Mouse (Mus musculus): Measurements from ENCODE around the gene Zzz3. TPM values are rescaled to one million over a fixed set of nuclear protein-coding genes. Genes with fewer than 3 reads are reported as not detected.

The Zzz3 gene
- polyA plus RNA-seq, 1 experiment from 2014 or later: 55.4 TPM

- H3K9me3 ChIP-seq: no peaks in the 10 kb centered on the region
- no peak overlapping the region for H3K4me3 ChIP-seq
- WGBS: 80% methylated on average over 18 of the region's 18 CpGs
- no peak overlapping the region for H3K4me2 ChIP-seq (replicated peaks)
- no peaks in the 10 kb centered on the region for H3K36me3 ChIP-seq
- no peaks in the 10 kb centered on the region for H3K27me3 ChIP-seq
- H3K9ac ChIP-seq (replicated peaks): no peak overlapping the region
- H3K27ac ChIP-seq (replicated peaks): no peak overlapping the region
- no peaks in the 10 kb centered on the region for H3K4me1 ChIP-seq
- ATAC-seq (ENCODE audit: low FRiP score, low read depth): no peak
These were observed 74.3 kb downstream of the Zzz3 start for GRCm38 (mm10) chr3:152469423-152470200.

- H3K27me3 ChIP-seq: no peaks in the 10 kb centered on the region
- H3K4me2 ChIP-seq (replicated peaks): no peak overlapping the region
- H3K36me3 ChIP-seq: no peaks in the 10 kb centered on the region
- H3K9me3 ChIP-seq: no peaks in the 10 kb centered on the region
- 83% methylated on average over 10 of the region's 10 CpGs for WGBS
- ATAC-seq (ENCODE audit: low FRiP score, low read depth): no peak
- no peak overlapping the region for H3K4me3 ChIP-seq
- no peaks in the 10 kb centered on the region for H3K4me1 ChIP-seq
- H3K9ac ChIP-seq (replicated peaks): no peak overlapping the region
- H3K27ac ChIP-seq (replicated peaks): no peak overlapping the region
These were observed 75.1 kb downstream of the Zzz3 start for GRCm38 (mm10) chr3:152470347-152470746.

- H3K9ac ChIP-seq (replicated peaks): no peak overlapping the region
- peaks cover 4% of the 10 kb centered on the region; the same call in 1 of the 2 replicates for H3K27me3 ChIP-seq
- H3K9me3 ChIP-seq: no peaks in the 10 kb centered on the region
- WGBS: 90% methylated on average over 16 of the region's 16 CpGs
- ATAC-seq (ENCODE audit: low FRiP score, low read depth): no peak
- H3K4me1 ChIP-seq: peaks cover 1% of the 10 kb centered on the region; the same call in 1 of the 2 replicates
- H3K36me3 ChIP-seq: no peaks in the 10 kb centered on the region
- no peak overlapping the region for H3K4me3 ChIP-seq
- no peak overlapping the region for H3K4me2 ChIP-seq (replicated peaks)
- H3K27ac ChIP-seq (replicated peaks): no peak overlapping the region
These were observed 77.4 kb downstream of the Zzz3 start for GRCm38 (mm10) chr3:152472676-152473075.

- no peaks in the 10 kb centered on the region for H3K36me3 ChIP-seq
- H3K4me1 ChIP-seq: peaks cover 15% of the 10 kb centered on the region
- peaks cover 4% of the 10 kb centered on the region; the same call in 1 of the 2 replicates for H3K27me3 ChIP-seq
- WGBS: 58% methylated on average over 15 of the region's 15 CpGs
- no peaks in the 10 kb centered on the region for H3K9me3 ChIP-seq
- no peak overlapping the region for H3K9ac ChIP-seq (replicated peaks)
- no peak for ATAC-seq (ENCODE audit: low FRiP score, low read depth)
- no peak overlapping the region for H3K27ac ChIP-seq (replicated peaks)
- H3K4me3 ChIP-seq: no peak overlapping the region
- H3K4me2 ChIP-seq (replicated peaks): no peak overlapping the region
These were observed 79.5 kb downstream of the Zzz3 start for GRCm38 (mm10) chr3:152474582-152475277.

- H3K36me3 ChIP-seq: no peaks in the 10 kb centered on the region
- WGBS: 87% methylated on average over 1 of the region's 1 CpGs
- H3K4me2 ChIP-seq (replicated peaks): no peak overlapping the region
- no peak overlapping the region for H3K27ac ChIP-seq (replicated peaks)
- H3K9me3 ChIP-seq: no peaks in the 10 kb centered on the region
- peaks cover 15% of the 10 kb centered on the region for H3K4me1 ChIP-seq
- H3K9ac ChIP-seq (replicated peaks): no peak overlapping the region
- H3K27me3 ChIP-seq: peaks cover 4% of the 10 kb centered on the region; the same call in 1 of the 2 replicates
- no peak for ATAC-seq (ENCODE audit: low FRiP score, low read depth)
- no peak overlapping the region for H3K4me3 ChIP-seq
These were observed 80.0 kb downstream of the Zzz3 start for GRCm38 (mm10) chr3:152475278-152475669.

GRCm38 (mm10) chr3:152475894-152476293, 80.6 kb downstream of the Zzz3 start:
- Histone ChIP-seq H3K9ac (replicated peaks) (no peak overlapping the region), H3K27me3 (peaks cover 4% of the 10 kb centered on the region; the same call in 1 of the 2 replicates), H3K9me3 (no peaks in the 10 kb centered on the region), H3K4me2 (replicated peaks) (no peak overlapping the region), H3K27ac (replicated peaks) (no peak overlapping the region), H3K36me3 (no peaks in the 10 kb centered on the region), H3K4me3 (no peak overlapping the region), H3K4me1 (peaks cover 15% of the 10 kb centered on the region)
- 94% methylated on average over 3 of the region's 3 CpGs for WGBS
- no peak for ATAC-seq (ENCODE audit: low FRiP score, low read depth)

GRCm38 (mm10) chr3:152477796-152478527, 82.7 kb downstream of the Zzz3 start:
- Histone ChIP-seq H3K4me1 (peaks cover 20% of the 10 kb centered on the region), H3K9ac (replicated peaks) (peak overlapping the region; percentile 41), H3K27ac (replicated peaks) (no peak overlapping the region), H3K4me2 (replicated peaks) (peak overlapping the region; percentile 54), H3K27me3 (peaks cover 4% of the 10 kb centered on the region; the same call in 1 of the 2 replicates), H3K9me3 (no peaks in the 10 kb centered on the region), H3K4me3 (peak overlapping the region; percentile 30), H3K36me3 (no peaks in the 10 kb centered on the region)
- 4% methylated on average over 23 of the region's 23 CpGs for WGBS
- peak; percentile 61 for ATAC-seq (ENCODE audit: low FRiP score, low read depth)

GRCm38 (mm10) chr3:152478599-152479435, 83.5 kb downstream of the Zzz3 start:
- H3K4me2 ChIP-seq (replicated peaks): peak overlapping the region; percentile 54
- H3K9ac ChIP-seq (replicated peaks): peak overlapping the region; percentile 41; the same call in 1 of the 2 replicates
- H3K27ac ChIP-seq (replicated peaks): no peak overlapping the region
- no peaks in the 10 kb centered on the region for H3K9me3 ChIP-seq
- peak; percentile 73 for ATAC-seq (ENCODE audit: low FRiP score, low read depth)
- peak overlapping the region; percentile 30 for H3K4me3 ChIP-seq
- peaks cover 4% of the 10 kb centered on the region; the same call in 1 of the 2 replicates for H3K27me3 ChIP-seq
- 2% methylated on average over 13 of the region's 16 CpGs for WGBS
- peaks cover 22% of the 10 kb centered on the region for H3K4me1 ChIP-seq
- H3K36me3 ChIP-seq: no peaks in the 10 kb centered on the region

- Histone ChIP-seq H3K9me3 (no peaks in the 10 kb centered on the region), H3K27me3 (peaks cover 4% of the 10 kb centered on the region; the same call in 1 of the 2 replicates), H3K27ac (replicated peaks) (no peak overlapping the region), H3K4me1 (peaks cover 29% of the 10 kb centered on the region), H3K9ac (replicated peaks) (no peak overlapping the region), H3K4me2 (replicated peaks) (no peak overlapping the region), H3K36me3 (no peaks in the 10 kb centered on the region), H3K4me3 (no peak overlapping the region)
- 93% methylated on average over 6 of the region's 6 CpGs for WGBS
- no peak for ATAC-seq (ENCODE audit: low FRiP score, low read depth)
These were observed 85.1 kb downstream of the Zzz3 start for GRCm38 (mm10) chr3:152480336-152480735.

GRCm38 (mm10) chr3:152482182-152482581, 86.9 kb downstream of the Zzz3 start:
- 91% methylated on average over 8 of the region's 8 CpGs for WGBS
- H3K4me1 ChIP-seq: peaks cover 29% of the 10 kb centered on the region
- ATAC-seq (ENCODE audit: low FRiP score, low read depth): no peak

GRCm38 (mm10) chr3:152483800-152484199, 88.5 kb downstream of the Zzz3 start:
- 63% methylated on average over 7 of the region's 7 CpGs for WGBS
- Histone ChIP-seq H3K27me3 (no peaks in the 10 kb centered on the region), H3K9me3 (no peaks in the 10 kb centered on the region), H3K27ac (replicated peaks) (peak overlapping the region; percentile 46), H3K4me2 (replicated peaks) (no peak overlapping the region), H3K4me3 (no peak overlapping the region), H3K4me1 (peaks cover 17% of the 10 kb centered on the region), H3K36me3 (no peaks in the 10 kb centered on the region), H3K9ac (replicated peaks) (no peak overlapping the region)
- no peak for ATAC-seq (ENCODE audit: low FRiP score, low read depth)

More at GRCm38 (mm10) chr3:152482182-152482581, 86.9 kb downstream of the Zzz3 start:
- Histone ChIP-seq H3K27me3 (no peaks in the 10 kb centered on the region), H3K36me3 (no peaks in the 10 kb centered on the region), H3K27ac (replicated peaks) (no peak overlapping the region), H3K4me2 (replicated peaks) (no peak overlapping the region), H3K9me3 (no peaks in the 10 kb centered on the region), H3K4me3 (no peak overlapping the region), H3K9ac (replicated peaks) (no peak overlapping the region)
